In genomic region chrX:152705397-152705796, GRCm38 (mm10) we compare ENCODE assay signal across 9 mouse cellular contexts.
DNase-seq lines count a peak whose midpoint lies in the region; ATAC-seq lines count a peak whose summit lies in the region.
"Had no signal": no experiment of that assay in that cellular context is flagged by ENCODE, and none has a peak within 500 bp of the region (broad histone marks: within the 10 kb centered on the region; RNA-seq: fewer than 3 reads in every experiment).

No protein-coding gene starts in this region.

- no peak overlapping the region for H3K9ac ChIP-seq in lung, embryonic 16.5 days (ENCODE audit: low read length)
- H3K9ac ChIP-seq: neural tube, embryonic 12.5 days had no signal

- H3K9me3 ChIP-seq in lung, embryonic 16.5 days (ENCODE audit: control insufficient read depth, low read length) = no peaks in the 10 kb centered on the region
- H3K9me3 ChIP-seq: neural tube, embryonic 12.5 days had no signal

- no peak overlapping the region for H3K27ac ChIP-seq in lung, embryonic 16.5 days (ENCODE audit: low read length)
- H3K27ac ChIP-seq: neural tube, embryonic 12.5 days had no signal

- no peaks in the 10 kb centered on the region for H3K4me1 ChIP-seq in lung, embryonic 16.5 days (replicated peaks; ENCODE audit: control insufficient read depth, insufficient read depth, low read length)
- H3K4me1 ChIP-seq: neural tube, embryonic 12.5 days had no signal

- 0 out of 2 replicates have a peak, but pooled peaks have one; percentile 36 for ATAC-seq in cerebellum, adult (ENCODE audit: insufficient number of reproducible peaks, low FRiP score, low TSS enrichment)
- 0 out of 2 replicates have a peak, but pooled peaks have one; percentile 59 for ATAC-seq in lung, embryonic 16.5 days (ENCODE audit: low read depth)

- H3K4me3 ChIP-seq in lung, embryonic 16.5 days (ENCODE audit: low read length) = no peak overlapping the region
- H3K4me3 ChIP-seq: neural tube, embryonic 12.5 days had no signal

- WGBS in lung, embryonic 16.5 days = 11% methylated on average over 3 of the region's 3 CpGs

- H3K4me2 ChIP-seq in lung, embryonic 16.5 days (ENCODE audit: low read depth, low read length) = no peak overlapping the region
- H3K4me2 ChIP-seq: neural tube, embryonic 12.5 days had no signal

- H3K36me3 ChIP-seq in lung, embryonic 16.5 days (ENCODE audit: control insufficient read depth, insufficient read depth, low read length) = no peaks in the 10 kb centered on the region
- H3K36me3 ChIP-seq: neural tube, embryonic 12.5 days had no signal

- no peak for DNase-seq in cerebellum, adult 9-11 months
- peak; percentile 24 for DNase-seq in urinary bladder, postnatal 14 days (ENCODE audit: low spot score)
- DNase-seq in urinary bladder, postnatal 10 days (ENCODE audit: low spot score) = no peak
- DNase-seq in heart, adult 9 months (ENCODE audit: low spot score in 2 of 2) = peak; percentile 7 to 27
- DNase-seq in kidney, postnatal 4 days = peak; percentile 36 to 44
- DNase-seq in yolk sac, embryonic 10.5 days (ENCODE audit: low spot score) = peak; percentile 18

- no peaks in the 10 kb centered on the region for H3K27me3 ChIP-seq in lung, embryonic 16.5 days (ENCODE audit: control insufficient read depth, insufficient read depth, low read depth, low read length)
- H3K27me3 ChIP-seq: neural tube, embryonic 12.5 days had no signal

Comparison
In these comparisons a context has a peak if more than half of its experiments do, and no peak if none do; other contexts are left out.
1. DNase-seq: peak in urinary bladder, postnatal 14 days (single experiment), heart, adult 9 months (2 of 2), kidney, postnatal 4 days (2 of 2) and yolk sac, embryonic 10.5 days (single experiment); none in cerebellum, adult 9-11 months (single experiment) and urinary bladder, postnatal 10 days (single experiment).